Mouse (Mus musculus) ZHBTc4 (cell line): Measurements from ENCODE around the gene Pbp2.
A peak's percentile ranks its signal among the peaks of the same experiment; 100 is the strongest.

ENCODE experiments used
- DNase-seq: peaks from one replicate; pipeline ENCODE4 v3.0.0-alpha.2; 2011; ENCODE audit warnings: low read depth, low spot score

The Pbp2 gene

GRCm38 (mm10) chr6:135260435-135260834 lies 49.8 kb downstream of the Pbp2 start:
- DNase-seq, result peak; percentile 81
